Mouse (Mus musculus) lung, postnatal 0 days (tissue): ENCODE data around the gene Gars. TPM values are rescaled to one million over a fixed set of nuclear protein-coding genes. Genes with fewer than 3 reads are reported as not detected.

Experiments
- ATAC-seq: fragments of 200-750 bp; cut with Nextera tagmentation; 2 replicates; pipeline ENCODE4 v1.8.0; 2017; ENCODE audit warnings: moderate library complexity
- DNase-seq: peaks from one replicate; pipeline ENCODE4 v3.0.0-alpha.2; 2016; ENCODE audit warnings: low spot score
- H3K27ac ChIP-seq: fragments of 300-500 bp; sonication (generic); 2 replicates; pipeline ENCODE4 v1.5.1; 2014; ENCODE audit warnings: antibody characterized with exemption, mild to moderate bottlenecking, low read length, mixed read lengths
- H3K27me3 ChIP-seq: fragments of 300-500 bp; sonication (generic); replicated peaks from 2 replicates; pipeline ENCODE4 v1.6.1; 2014; ENCODE audit warnings: low read length, mixed read lengths; ENCODE audit not compliant: insufficient read depth
- H3K36me3 ChIP-seq: fragments of 300-500 bp; sonication (generic); 2 replicates; pipeline ENCODE4 v1.6.1; 2014; ENCODE audit warnings: low read length, mixed read lengths; ENCODE audit not compliant: insufficient read depth
- H3K4me1 ChIP-seq: fragments of 300-500 bp; sonication (generic); 2 replicates; pipeline ENCODE4 v1.6.1; 2014; ENCODE audit warnings: antibody characterized with exemption, low read depth, low read length, mixed read lengths; ENCODE audit not compliant: insufficient read depth
- H3K4me2 ChIP-seq: fragments of 300-500 bp; sonication (generic); replicated peaks from 2 replicates; pipeline ENCODE4 v1.6.1; 2014; ENCODE audit warnings: low read depth, mild to moderate bottlenecking, low read length, moderate library complexity, mixed read lengths
- H3K4me3 ChIP-seq: fragments of 300-500 bp; sonication (generic); 2 replicates; pipeline ENCODE4 v1.5.1; 2014; ENCODE audit warnings: low read depth, low read length
- H3K9ac ChIP-seq: fragments of 300-500 bp; sonication (generic); replicated peaks from 2 replicates; pipeline ENCODE4 v1.6.1; 2014; ENCODE audit warnings: low read depth, mild to moderate bottlenecking
- H3K9me3 ChIP-seq: fragments of 300-500 bp; sonication (generic); 2 replicates; pipeline ENCODE4 v1.6.1; 2016; ENCODE audit warnings: low read length, mixed read lengths
- CTCF ChIP-seq: IDR thresholded peaks from 2 replicates; pipeline ENCODE4 v1.5.1; 2016; ENCODE audit warnings: antibody characterized with exemption, mild to moderate bottlenecking
- EP300 ChIP-seq: IDR thresholded peaks from 2 replicates; pipeline ENCODE4 v1.6.1; 2016; ENCODE audit warnings: antibody characterized with exemption, mild to moderate bottlenecking, control low read depth
- WGBS: fragments of 180-500 bp; shearing (Covaris S2); extraction: QIAGEN DNeasy Blood & Tissue Kit; methylation state at CpG from one replicate; pipeline ENCODE4 v1.1.7; 2014; 5-methylcytosine and 5-hydroxymethylcytosine counted together
- polyA plus RNA-seq: library from polyadenylated mRNA; unstranded; fragments of >200 nt; fragmentation: Nextera tagmentation; extraction: Ambion mirVana; gene quantifications from 2 replicates; pipeline ENCODE4 v1.2.1, GENCODE M21; 2015

Gene Gars
- polyA plus RNA-seq, 1 experiment from 2014 or later: 76.0 TPM

DNA sequence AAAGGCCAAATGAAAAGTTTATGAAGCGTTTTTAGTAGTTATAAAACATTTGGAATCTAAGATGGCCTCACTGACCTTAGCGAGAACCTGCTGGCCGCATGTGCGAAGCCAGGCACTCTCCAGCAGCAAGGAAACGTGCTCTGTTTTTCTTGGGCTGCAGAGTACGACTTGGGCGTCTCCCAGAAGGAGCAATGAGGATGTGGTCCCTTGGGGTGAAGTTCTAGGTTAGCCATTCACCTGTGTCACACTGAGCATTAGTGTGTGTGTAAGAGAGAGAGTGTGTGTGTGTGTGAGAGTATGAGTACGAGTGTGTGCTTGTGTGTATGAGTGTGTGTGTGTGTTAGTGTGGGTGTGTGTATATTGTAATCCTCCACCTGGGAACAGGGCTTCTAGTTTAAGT is 5.4 kb downstream of the Gars start:
- no peak overlapping the region for H3K4me2 ChIP-seq
- no peak overlapping the region for H3K9ac ChIP-seq
- DNase-seq (no peak), ATAC-seq (no peak)
- H3K27ac ChIP-seq: no peak overlapping the region
- TF ChIP-seq CTCF: no peak
- TF ChIP-seq EP300: no peak
- no peaks in the 10 kb centered on the region for H3K27me3 ChIP-seq
- H3K9me3 ChIP-seq: no peaks in the 10 kb centered on the region
- WGBS: 74% methylated on average over 8 of the region's 8 CpGs
- no peak overlapping the region for H3K4me3 ChIP-seq
- H3K36me3 ChIP-seq: 0 out of 2 replicates have a peak, but pooled peaks cover 4% of the 10 kb centered on the region
- H3K4me1 ChIP-seq: peaks cover 5% of the 10 kb centered on the region; the same call in 1 of the 2 replicates

DNA sequence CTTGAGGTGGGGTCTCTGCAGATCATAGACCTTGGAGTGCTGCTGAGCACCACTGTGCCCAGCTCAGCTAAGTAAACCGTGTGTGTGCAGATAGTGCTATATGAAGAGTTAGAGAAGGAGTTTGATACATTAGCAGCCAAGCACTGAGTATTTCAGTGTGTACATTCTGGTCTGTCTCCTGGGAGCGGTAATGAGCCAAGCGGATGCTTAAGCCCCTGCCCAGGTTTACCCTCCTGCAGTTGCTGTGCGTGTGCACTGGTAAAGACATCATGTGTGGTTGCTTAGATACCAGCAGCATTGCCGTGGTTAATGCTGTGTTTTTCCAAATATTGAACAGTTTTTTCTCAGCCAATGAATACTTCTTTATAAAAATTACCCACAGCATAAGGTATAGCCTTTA is 6.7 kb downstream of the Gars start:
- TF ChIP-seq CTCF: no peak
- TF ChIP-seq EP300: no peak
- Histone ChIP-seq H3K4me1 (no peaks in the 10 kb centered on the region), H3K9me3 (no peaks in the 10 kb centered on the region), H3K4me3 (no peak overlapping the region), H3K27ac (no peak overlapping the region), H3K9ac (no peak overlapping the region), H3K27me3 (no peaks in the 10 kb centered on the region), H3K4me2 (no peak overlapping the region), H3K36me3 (0 out of 2 replicates have a peak, but pooled peaks cover 5% of the 10 kb centered on the region)
- WGBS: 60% methylated on average over 5 of the region's 5 CpGs
- DNase-seq (no peak), ATAC-seq (no peak)

GRCm38 (mm10) chr6:55045326-55045725 is 7.5 kb downstream of the Gars start:
- TF ChIP-seq EP300 (no peak), CTCF (no peak)
- no peak for ATAC-seq
- H3K27me3 ChIP-seq: no peaks in the 10 kb centered on the region

DNA sequence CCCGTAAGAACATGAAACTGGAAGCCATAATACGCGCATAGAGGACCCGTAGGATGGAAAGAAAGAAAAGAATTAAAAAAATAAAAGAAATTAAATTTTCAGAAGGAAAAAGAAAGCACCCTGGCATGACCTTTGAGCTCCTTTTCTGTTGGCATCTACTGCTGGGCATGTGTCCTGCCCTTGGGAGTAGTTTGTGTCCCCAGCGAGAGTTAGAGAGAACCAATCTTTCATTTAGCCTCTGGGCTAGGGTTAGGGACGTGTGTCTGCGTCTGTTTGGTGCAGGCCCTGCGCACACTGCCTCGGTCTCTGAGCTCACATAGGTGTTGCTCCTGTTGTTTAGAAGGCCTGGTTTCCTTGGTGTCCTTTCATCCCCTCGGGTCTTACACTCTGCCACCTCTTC is 11.4 kb downstream of the Gars start:
- Histone ChIP-seq H3K9me3 (no peaks in the 10 kb centered on the region), H3K4me3 (no peak overlapping the region), H3K4me2 (no peak overlapping the region), H3K27me3 (no peaks in the 10 kb centered on the region), H3K36me3 (peaks cover 20% of the 10 kb centered on the region; the same call in 1 of the 2 replicates), H3K9ac (no peak overlapping the region), H3K4me1 (no peaks in the 10 kb centered on the region), H3K27ac (no peak overlapping the region)
- ATAC-seq: no peak
- WGBS: 91% methylated on average over 10 of the region's 10 CpGs
- TF ChIP-seq EP300 (no peak), CTCF (no peak)
- no peak for DNase-seq

More at GRCm38 (mm10) chr6:55045326-55045725, 7.5 kb downstream of the Gars start:
- Histone ChIP-seq H3K27ac (no peak overlapping the region), H3K9me3 (no peaks in the 10 kb centered on the region), H3K4me3 (no peak overlapping the region), H3K9ac (no peak overlapping the region), H3K4me2 (no peak overlapping the region), H3K36me3 (0 out of 2 replicates have a peak, but pooled peaks cover 5% of the 10 kb centered on the region), H3K4me1 (no peaks in the 10 kb centered on the region)
- WGBS: 35% methylated on average over 1 of the region's 1 CpGs
- no peak for DNase-seq

GRCm38 (mm10) chr6:55054491-55054890 is 16.7 kb downstream of the Gars start:
- no peak for DNase-seq
- H3K4me2 ChIP-seq: no peak overlapping the region
- H3K36me3 ChIP-seq: peaks cover 21% of the 10 kb centered on the region; the same call in 1 of the 2 replicates
- H3K4me1 ChIP-seq: no peaks in the 10 kb centered on the region
- H3K4me3 ChIP-seq: no peak overlapping the region
- ATAC-seq: no peak
- no peak overlapping the region for H3K27ac ChIP-seq
- no peaks in the 10 kb centered on the region for H3K27me3 ChIP-seq
- H3K9me3 ChIP-seq: no peaks in the 10 kb centered on the region
- no peak overlapping the region for H3K9ac ChIP-seq
- TF ChIP-seq EP300 (no peak), CTCF (no peak)
- WGBS: 95% methylated on average over 4 of the region's 4 CpGs

DNA sequence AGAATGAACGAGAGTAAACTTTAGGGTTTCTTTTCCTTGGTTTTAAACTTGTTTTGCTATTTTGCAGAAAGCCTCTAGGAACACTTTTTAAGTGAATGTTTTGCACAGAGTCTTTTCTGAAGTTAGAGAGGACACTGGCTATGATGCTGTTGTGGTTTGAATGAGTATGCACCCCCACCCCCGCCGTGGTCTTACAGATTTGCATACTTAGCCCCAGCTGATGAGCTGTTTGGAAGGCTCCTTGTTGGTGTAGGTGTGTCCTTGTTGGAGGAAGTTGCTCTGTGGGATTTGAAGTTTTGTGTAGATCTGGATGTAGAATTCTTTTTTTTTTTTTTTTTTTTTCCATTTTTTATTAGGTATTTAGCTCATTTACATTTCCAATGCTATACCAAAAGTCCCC is 19.6 kb downstream of the Gars start:
- ATAC-seq: no peak
- H3K9me3 ChIP-seq: no peaks in the 10 kb centered on the region
- H3K4me2 ChIP-seq: no peak overlapping the region
- H3K36me3 ChIP-seq: peaks cover 23% of the 10 kb centered on the region; the same call in 1 of the 2 replicates
- no peak overlapping the region for H3K4me3 ChIP-seq
- no peaks in the 10 kb centered on the region for H3K4me1 ChIP-seq
- no peak overlapping the region for H3K9ac ChIP-seq
- TF ChIP-seq EP300: no peak
- no peak for TF ChIP-seq CTCF
- 97% methylated on average over 3 of the region's 3 CpGs for WGBS
- no peak for DNase-seq
- H3K27me3 ChIP-seq: no peaks in the 10 kb centered on the region
- no peak overlapping the region for H3K27ac ChIP-seq
